Mouse (Mus musculus) adrenal gland, postnatal 36 days (tissue): ENCODE data around the gene Chst7. TPM values are rescaled to one million over a fixed set of nuclear protein-coding genes. Genes with fewer than 3 reads are reported as not detected.

Source experiments
- DNase-seq, 2 experiments: peaks; one replicate each; pipeline ENCODE4 v3.0.0; 2021; ENCODE audit warnings: mixed read lengths in 1 of 2
- long read RNA-seq, 2 experiments: library from polyadenylated mRNA; stranded (forward); transcript quantifications; one replicate each; pipeline ENCODE4 v2.0.0; 2021; ENCODE audit warnings: borderline sequencing depth in 2 of 2
- total RNA-seq, 2 experiments: library from RNA; stranded (reverse); gene quantifications; 2 replicates each; pipeline ENCODE4 v1.2.3; 2021

The Chst7 gene
- total RNA-seq = 1 to 10 TPM; 1.6 TPM
- long read RNA-seq, experiment 1, partial matches to known transcripts = 0 of 4 reads
- long read RNA-seq, experiment 1, other reads (novel, unspliced or antisense) = 0 of 4 reads
- long read RNA-seq, experiment 2, partial matches to known transcripts = 0 of 2 reads
- long read RNA-seq, experiment 2, other reads (novel, unspliced or antisense) = 0 of 2 reads

GRCm38 (mm10) chrX:20059381-20059971, at the start of gene Chst7:
Chst7 (plus strand) TSS chrX:20059560.
- peak; percentile 85 for DNase-seq

- no peak for DNase-seq
Observed at GRCm38 (mm10) chrX:20012211-20012610, 47.1 kb upstream of the Chst7 start.

GRCm38 (mm10) chrX:20020942-20021341, 38.4 kb upstream of the Chst7 start:
- no peak for DNase-seq

- DNase-seq = peak; percentile 7 to 9
Observed at GRCm38 (mm10) chrX:20060096-20060768, 872 bp downstream of the Chst7 start.

GRCm38 (mm10) chrX:20060769-20061315, 1.5 kb downstream of the Chst7 start:
- peak in 1 of 2 experiments; percentile 3 for DNase-seq

GRCm38 (mm10) chrX:20061764-20062480, 2.6 kb downstream of the Chst7 start:
- DNase-seq = no peak

GRCm38 (mm10) chrX:20066636-20067035, 7.3 kb downstream of the Chst7 start:
- no peak for DNase-seq

GRCm38 (mm10) chrX:20070196-20070595, 10.8 kb downstream of the Chst7 start:
- no peak for DNase-seq

- no peak for DNase-seq
Observed at GRCm38 (mm10) chrX:20117717-20118116, 58.4 kb downstream of the Chst7 start.

GRCm38 (mm10) chrX:20125481-20125880, 66.1 kb downstream of the Chst7 start:
- no peak for DNase-seq

- DNase-seq = no peak
Observed at GRCm38 (mm10) chrX:20128951-20129350, 69.6 kb downstream of the Chst7 start.

GRCm38 (mm10) chrX:20129466-20129865, 70.1 kb downstream of the Chst7 start:
- no peak for DNase-seq

Other genes starting within 250 kb of the Chst7 start
- gene Slc9a7, start 232.2 kb downstream of the Chst7 start, total RNA-seq = 10 to 100 TPM; 20.0 to 33.1 TPM